Mouse (Mus musculus) forebrain, embryonic 11.5 days (tissue): ENCODE results near the gene Klf6. TPM values are rescaled to one million over a fixed set of nuclear protein-coding genes. Genes with fewer than 3 reads are reported as not detected.

Experiments used
- ATAC-seq: fragments of 200-750 bp; cut with Nextera tagmentation; replicated peaks from 2 replicates; pipeline ENCODE4 v1.8.0; 2017; ENCODE audit warnings: moderate TSS enrichment; ENCODE audit not compliant: low FRiP score
- DNase-seq: peaks from one replicate; pipeline ENCODE4 v3.0.0-alpha.2; 2017; ENCODE audit warnings: low spot score
- H3K27ac ChIP-seq: fragments of 300-500 bp; sonication (generic); 2 replicates; pipeline ENCODE4 v1.5.1; 2014; ENCODE audit warnings: low read depth, low read length
- H3K27me3 ChIP-seq: fragments of 300-500 bp; sonication (generic); 2 replicates; pipeline ENCODE4 v1.6.1; 2014; ENCODE audit warnings: mild to moderate bottlenecking, low read length, mixed read lengths; ENCODE audit not compliant: control insufficient read depth, insufficient read depth
- H3K36me3 ChIP-seq: fragments of 300-500 bp; sonication (generic); 2 replicates; pipeline ENCODE4 v1.6.1; 2014; ENCODE audit warnings: mild to moderate bottlenecking, low read length, moderate library complexity, mixed read lengths; ENCODE audit not compliant: control insufficient read depth, insufficient read depth
- H3K4me1 ChIP-seq: fragments of 300-500 bp; sonication (generic); replicated peaks from 2 replicates; pipeline ENCODE4 v1.6.1; 2014; ENCODE audit warnings: low read length, mixed read lengths; ENCODE audit not compliant: control insufficient read depth, insufficient read depth
- H3K4me2 ChIP-seq: fragments of 300-500 bp; sonication (generic); 2 replicates; pipeline ENCODE4 v1.6.1; 2014; ENCODE audit warnings: low read depth, mild to moderate bottlenecking, low read length, moderate library complexity, mixed read lengths; ENCODE audit not compliant: severe bottlenecking
- H3K4me3 ChIP-seq: fragments of 300-500 bp; sonication (generic); 2 replicates; pipeline ENCODE4 v1.5.1; 2014; ENCODE audit warnings: low read depth, low read length
- H3K9ac ChIP-seq: fragments of 300-500 bp; sonication (generic); 2 replicates; pipeline ENCODE4 v1.6.1; 2014; ENCODE audit warnings: low read length
- H3K9me3 ChIP-seq: fragments of 300-500 bp; sonication (generic); 2 replicates; pipeline ENCODE4 v1.6.1; 2016; ENCODE audit warnings: low read length, mixed read lengths; ENCODE audit not compliant: control insufficient read depth
- WGBS: fragments of 180-500 bp; shearing (Covaris S2); extraction: QIAGEN DNeasy Blood & Tissue Kit; methylation state at CpG from one replicate; pipeline ENCODE4 v1.1.7; 2014; 5-methylcytosine and 5-hydroxymethylcytosine counted together
- microRNA-seq: library from miRNA; unstranded; fragments of <30 nt; microRNA quantifications from one replicate; pipeline ENCODE4, GENCODE M21; 2016; ENCODE audit not compliant: insufficient number of aligned reads
- polyA plus RNA-seq: library from polyadenylated mRNA; unstranded; fragments of >200 nt; fragmentation: Nextera tagmentation; extraction: Ambion mirVana; gene quantifications from 2 replicates; pipeline ENCODE4 v1.2.1, GENCODE M21; 2014

Klf6 gene
- polyA plus RNA-seq, 1 experiment from 2014 or later, result 51.8 TPM

- Histone ChIP-seq H3K36me3 (no peaks in the 10 kb centered on the region), H3K4me3 (no peak overlapping the region), H3K4me2 (no peak overlapping the region), H3K9ac (no peak overlapping the region), H3K9me3 (no peaks in the 10 kb centered on the region), H3K27ac (no peak overlapping the region), H3K4me1 (no peaks in the 10 kb centered on the region), H3K27me3 (no peaks in the 10 kb centered on the region)
- ATAC-seq (no peak), DNase-seq (no peak)
- 75% methylated on average over 14 of the region's 14 CpGs for WGBS
Measured at GRCm38 (mm10) chr13:5897176-5897959, 36.1 kb downstream of the Klf6 start.

DNA sequence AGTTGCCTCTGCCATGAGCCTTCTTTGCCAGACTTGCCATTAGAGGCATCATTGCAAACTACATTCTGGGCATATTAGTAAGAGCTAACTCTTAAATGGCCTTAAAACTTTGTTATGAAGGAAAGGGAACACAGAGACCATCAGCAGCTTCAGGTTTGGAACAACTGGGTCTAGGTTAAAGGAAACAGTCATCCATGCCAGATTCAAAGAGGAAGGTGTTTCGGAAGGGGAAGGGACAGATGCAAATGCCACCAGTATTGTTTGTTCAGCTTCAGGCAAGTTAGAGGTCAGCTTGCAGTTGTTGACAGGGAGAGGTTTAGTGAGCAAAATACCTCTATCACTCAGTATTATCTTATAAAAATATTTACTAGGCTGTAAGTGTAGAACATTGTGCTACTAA is 37.7 kb downstream of the Klf6 start:
- no peak for ATAC-seq
- no peak for DNase-seq
- Histone ChIP-seq H3K36me3 (no peaks in the 10 kb centered on the region), H3K4me2 (no peak overlapping the region), H3K27ac (no peak overlapping the region), H3K9me3 (no peaks in the 10 kb centered on the region), H3K4me1 (no peaks in the 10 kb centered on the region), H3K27me3 (no peaks in the 10 kb centered on the region), H3K9ac (no peak overlapping the region), H3K4me3 (no peak overlapping the region)
- WGBS, result 71% methylated on average over 1 of the region's 1 CpGs

- WGBS, result 29% methylated on average over 3 of the region's 3 CpGs
- H3K4me2 ChIP-seq, result no peak overlapping the region
- H3K4me3 ChIP-seq, result no peak overlapping the region
- H3K27ac ChIP-seq, result no peak overlapping the region
- H3K4me1 ChIP-seq, result no peaks in the 10 kb centered on the region
- no peaks in the 10 kb centered on the region for H3K27me3 ChIP-seq
- DNase-seq, result no peak
- no peak overlapping the region for H3K9ac ChIP-seq
- no peak for ATAC-seq
- H3K36me3 ChIP-seq, result no peaks in the 10 kb centered on the region
- H3K9me3 ChIP-seq, result no peaks in the 10 kb centered on the region
Measured at GRCm38 (mm10) chr13:5899641-5900040, 38.4 kb downstream of the Klf6 start.

GRCm38 (mm10) chr13:5913201-5913600 is 51.9 kb downstream of the Klf6 start:
- Histone ChIP-seq H3K4me1 (no peaks in the 10 kb centered on the region), H3K27ac (no peak overlapping the region), H3K27me3 (no peaks in the 10 kb centered on the region), H3K9ac (no peak overlapping the region), H3K4me3 (no peak overlapping the region), H3K9me3 (no peaks in the 10 kb centered on the region), H3K4me2 (no peak overlapping the region), H3K36me3 (no peaks in the 10 kb centered on the region)
- DNase-seq, result no peak
- WGBS, result 74% methylated on average over 3 of the region's 3 CpGs
- ATAC-seq, result no peak

DNA sequence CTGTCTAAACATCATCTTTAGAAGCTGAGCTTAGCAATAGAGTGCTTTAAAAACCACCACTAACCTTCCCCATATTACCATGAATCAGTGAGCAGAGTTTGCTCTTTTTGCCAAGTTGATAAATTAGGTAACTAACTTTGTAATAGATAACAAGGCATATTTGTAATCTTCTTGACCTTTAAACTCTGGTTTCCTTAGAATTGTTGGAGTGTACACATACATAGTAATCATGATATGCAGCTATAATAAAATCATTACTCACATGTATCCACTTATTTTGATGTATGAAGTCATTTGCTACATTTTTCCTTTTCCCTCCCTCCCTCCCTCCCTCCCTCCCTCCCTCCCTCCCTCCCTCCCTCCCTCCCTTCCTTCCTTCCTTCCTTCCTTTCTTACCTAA is 56.1 kb downstream of the Klf6 start:
- Histone ChIP-seq H3K4me2 (no peak overlapping the region), H3K4me1 (no peaks in the 10 kb centered on the region), H3K9me3 (no peaks in the 10 kb centered on the region), H3K4me3 (no peak overlapping the region), H3K27me3 (no peaks in the 10 kb centered on the region), H3K36me3 (no peaks in the 10 kb centered on the region), H3K27ac (no peak overlapping the region), H3K9ac (no peak overlapping the region)
- ATAC-seq (no peak), DNase-seq (no peak)

DNA sequence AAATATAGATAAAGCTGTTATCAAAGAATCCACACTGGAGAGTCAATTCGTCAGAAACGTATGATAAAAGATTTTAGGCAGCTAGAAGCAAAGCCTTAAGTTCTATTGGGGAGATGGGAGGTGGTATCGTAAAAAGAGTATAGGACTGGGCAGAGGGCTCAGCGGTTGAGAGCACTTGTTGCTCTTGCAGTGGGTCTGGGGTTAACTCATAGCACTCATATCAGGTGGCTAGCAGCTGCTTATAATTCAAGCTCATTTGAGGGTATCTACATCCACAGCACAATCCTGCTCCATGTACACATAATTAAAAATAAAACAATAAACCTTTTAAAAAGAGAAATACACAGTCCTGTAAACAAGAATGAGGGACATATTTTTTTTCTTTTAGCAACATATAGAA is 58.7 kb downstream of the Klf6 start:
- H3K27ac ChIP-seq, result no peak overlapping the region

More for the DNA sequence above, 58.7 kb downstream of the Klf6 start:
- Histone ChIP-seq H3K36me3 (no peaks in the 10 kb centered on the region), H3K4me1 (no peaks in the 10 kb centered on the region), H3K27me3 (no peaks in the 10 kb centered on the region), H3K9ac (no peak overlapping the region), H3K4me2 (no peak overlapping the region), H3K9me3 (no peaks in the 10 kb centered on the region), H3K4me3 (no peak overlapping the region)
- no peak for DNase-seq
- ATAC-seq, result no peak
- 89% methylated on average over 4 of the region's 4 CpGs for WGBS

Small RNA genes within 50 kb of the gene (microRNA-seq; reads per million reads assigned to microRNA genes)
- not detected for gene Gm26043
